Mouse (Mus musculus) left cerebral cortex, adult 2 months (tissue): Measurements from ENCODE around the gene Spata18. TPM values are rescaled to one million over a fixed set of nuclear protein-coding genes. Genes with fewer than 3 reads are reported as not detected.

Experiments used
- DNase-seq, 2 experiments: peaks; one replicate each; pipeline ENCODE4 v3.0.0; 2021 to 2022; ENCODE audit warnings: low spot score in 2 of 2, mixed read lengths in 1 of 2; ENCODE audit errors: extremely low spot score in 1 of 2
- H3K27ac ChIP-seq: fragments of 200-600 bp; 2 replicates; pipeline ENCODE4 v1.8.1; 2022
- H3K4me3 ChIP-seq: fragments of 200-600 bp; 2 replicates; pipeline ENCODE4 v1.8.1; 2022
- CTCF ChIP-seq: fragments of 200-600 bp; IDR thresholded peaks from 2 replicates; pipeline ENCODE4 v1.8.1; 2022; ENCODE audit warnings: antibody characterized with exemption, mild to moderate bottlenecking, moderate library complexity
- intact Hi-C: fragments of 180-260 bp; cut with DNase I; formaldehyde crosslinking; loops from one replicate; pipeline ENCODE4 v1.15.1; 2025
- total RNA-seq, 2 experiments: library from RNA; stranded (reverse); gene quantifications; 2 replicates each; pipeline ENCODE4 v1.2.3; 2021

Gene Spata18
- total RNA-seq, 2 experiments from 2014 or later: not detected

DNA sequence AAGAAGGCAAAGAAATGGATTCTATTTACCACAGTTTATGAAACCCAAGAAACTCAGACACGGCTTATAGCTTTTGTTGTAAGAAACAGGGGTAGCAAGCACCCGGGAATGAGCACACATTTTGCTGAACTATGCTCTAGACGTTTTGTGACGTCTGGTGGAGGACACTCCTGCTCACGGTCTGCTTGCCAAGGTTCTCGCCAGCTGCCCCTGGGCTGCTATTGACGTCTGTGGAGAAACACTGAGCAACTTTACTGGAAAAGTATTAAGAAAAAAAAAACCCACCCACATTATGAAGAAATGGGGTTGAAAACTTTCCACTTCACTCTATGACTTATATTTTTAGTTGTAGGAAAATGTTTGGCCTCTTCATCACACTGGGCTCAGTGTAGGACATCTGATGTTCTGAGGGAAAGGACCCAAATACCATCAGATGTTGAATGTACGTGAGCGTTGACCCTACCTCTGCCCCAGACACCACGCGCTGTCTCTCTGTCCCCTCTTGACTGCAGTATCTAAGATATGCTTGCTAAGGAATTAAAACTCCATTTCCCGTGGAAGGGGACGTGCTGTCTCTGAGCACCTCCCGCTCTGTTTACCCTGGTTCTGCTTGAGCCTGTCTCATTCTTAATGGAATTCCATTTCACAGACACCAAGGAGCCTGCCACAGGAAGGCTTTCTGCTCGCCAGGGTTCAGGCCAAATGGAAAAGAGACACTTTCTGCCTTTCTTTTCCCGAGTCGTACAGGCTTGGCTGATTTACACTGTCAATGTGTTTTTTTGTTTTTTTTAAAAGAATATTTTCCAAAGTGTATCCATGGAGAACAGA, 50.1 kb downstream of the Spata18 start:
- no peak for DNase-seq
- no peak for TF ChIP-seq CTCF
- H3K4me3 ChIP-seq: no peak overlapping the region
- intact Hi-C loops: no loop called here
- H3K27ac ChIP-seq: no peak overlapping the region

DNA sequence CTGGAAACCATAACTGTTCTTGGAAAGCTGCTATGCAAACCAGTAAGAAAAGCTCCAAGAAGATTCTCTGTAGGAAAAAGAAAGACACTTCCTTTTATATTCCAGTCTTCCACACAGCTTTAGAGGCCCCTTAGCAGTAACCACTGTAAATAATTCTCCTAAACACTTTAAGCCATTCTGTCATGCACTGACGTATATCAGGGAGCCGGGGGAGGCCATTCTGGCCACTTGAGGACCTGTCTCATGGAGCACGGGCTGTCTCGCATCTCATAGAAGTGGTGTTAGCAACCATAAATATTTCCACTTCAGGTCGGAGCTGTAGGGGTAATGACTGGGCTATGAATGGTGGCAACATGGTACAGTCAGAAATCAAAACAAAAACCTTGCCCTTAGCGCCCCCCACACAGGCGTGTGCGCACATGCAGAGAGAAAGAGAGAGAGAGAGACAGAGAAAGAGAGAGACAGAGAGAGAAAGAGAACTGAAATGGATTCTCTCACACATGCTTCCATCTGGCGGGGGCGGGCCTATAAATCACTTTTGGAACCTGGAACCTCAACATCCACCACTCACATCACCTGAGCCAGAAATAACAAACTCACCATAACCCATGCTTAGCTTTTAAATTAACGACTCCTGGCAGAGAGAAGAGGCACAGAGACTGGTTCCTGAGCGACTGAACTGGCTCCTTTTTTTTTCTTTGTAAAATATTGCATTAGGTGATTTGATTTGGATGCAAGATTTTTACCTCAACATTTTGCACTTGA, 50.9 kb downstream of the Spata18 start:
- no peak overlapping the region for H3K4me3 ChIP-seq
- DNase-seq: no peak
- intact Hi-C loops: no loop called here
- no peak for TF ChIP-seq CTCF
- no peak overlapping the region for H3K27ac ChIP-seq

DNA sequence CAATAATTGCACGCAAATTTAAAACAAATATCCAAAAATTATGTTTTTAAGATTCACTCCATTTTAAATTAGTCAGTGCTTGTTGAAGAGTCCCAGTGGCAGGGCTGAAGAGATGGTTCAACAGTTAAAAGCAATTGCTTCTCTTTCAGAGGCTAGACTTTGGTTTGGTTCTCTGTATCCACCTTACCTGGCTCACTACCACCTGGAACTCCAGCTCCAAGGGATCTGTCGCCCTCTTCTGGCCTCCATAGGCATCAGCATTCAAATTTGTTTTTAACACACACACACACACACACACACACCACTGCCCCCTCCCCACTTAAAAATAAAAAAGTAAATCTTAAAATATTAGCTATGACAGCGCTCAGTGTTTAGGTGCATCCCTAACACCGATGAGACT, 51.9 kb downstream of the Spata18 start:
- no peak for DNase-seq
- H3K4me3 ChIP-seq: no peak overlapping the region
- TF ChIP-seq CTCF: no peak
- intact Hi-C loops: no loop called here
- no peak overlapping the region for H3K27ac ChIP-seq

DNA sequence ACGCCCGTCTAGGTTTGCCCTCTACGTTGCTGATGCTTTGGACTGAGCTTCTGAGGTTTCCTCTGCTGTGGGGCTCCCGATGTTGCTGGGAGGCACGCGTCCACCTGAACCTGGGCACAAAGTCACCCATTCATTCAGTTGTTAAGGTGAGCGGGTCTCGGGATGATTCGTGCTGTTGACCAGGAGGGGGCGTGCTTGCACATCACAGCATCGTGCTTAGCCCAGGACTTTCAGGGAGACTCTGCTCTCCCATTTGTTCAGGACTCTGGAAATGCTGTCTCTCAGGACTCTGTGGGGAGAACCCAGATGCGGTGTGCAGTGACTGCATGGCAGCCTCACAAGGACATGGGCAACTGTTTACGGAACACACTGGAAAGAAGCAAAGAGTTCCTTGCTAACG, 53.1 kb downstream of the Spata18 start:
- Histone ChIP-seq H3K27ac (no peak overlapping the region), H3K4me3 (no peak overlapping the region)
- DNase-seq: no peak
- intact Hi-C loops: no loop called here
- TF ChIP-seq CTCF: peak; percentile 13; the same call in 1 of the 2 replicates

DNA sequence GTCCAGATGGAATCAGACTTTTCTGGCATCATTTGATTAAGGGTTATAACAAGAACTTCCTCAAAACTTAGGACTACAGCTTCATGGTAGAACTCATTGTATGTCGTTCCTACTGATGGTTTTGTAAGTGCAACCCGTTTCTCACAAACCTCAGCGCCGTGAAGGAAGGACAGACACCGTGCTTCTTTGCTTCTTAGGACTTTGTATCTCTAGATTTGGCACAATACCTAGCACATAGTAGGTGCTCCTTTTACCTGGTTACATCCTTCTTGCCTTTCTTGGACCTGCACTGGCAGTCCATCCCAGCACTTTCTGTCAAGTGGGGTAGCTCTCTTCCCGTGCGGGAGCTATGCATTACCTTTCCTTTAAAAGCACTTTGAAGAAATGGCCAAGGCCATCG, 53.6 kb downstream of the Spata18 start:
- no peak for DNase-seq
- Histone ChIP-seq H3K27ac (no peak overlapping the region), H3K4me3 (no peak overlapping the region)
- TF ChIP-seq CTCF: no peak
- intact Hi-C loops: no loop called here

DNA sequence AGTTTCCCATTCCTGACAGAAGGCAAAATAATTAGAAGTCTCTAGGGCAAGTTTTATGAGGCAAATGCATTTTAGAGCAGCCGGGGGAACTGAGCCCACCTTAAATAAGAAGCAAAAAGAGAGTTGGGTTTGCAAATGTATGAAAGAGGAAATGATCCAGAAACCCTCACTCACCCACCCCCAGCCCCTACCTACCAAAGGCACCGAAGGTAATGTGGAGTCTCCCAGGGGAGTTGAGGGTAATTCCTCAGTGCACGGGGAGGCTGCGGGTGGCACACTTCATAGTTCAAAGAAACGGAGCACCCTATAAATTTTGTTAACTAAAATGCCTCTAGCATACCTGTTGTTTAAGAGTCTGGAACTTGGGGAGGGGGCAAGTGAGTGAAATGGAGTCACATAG, 54.1 kb downstream of the Spata18 start:
- no peak for DNase-seq
- no peak for TF ChIP-seq CTCF
- intact Hi-C loops: no loop called here

DNA sequence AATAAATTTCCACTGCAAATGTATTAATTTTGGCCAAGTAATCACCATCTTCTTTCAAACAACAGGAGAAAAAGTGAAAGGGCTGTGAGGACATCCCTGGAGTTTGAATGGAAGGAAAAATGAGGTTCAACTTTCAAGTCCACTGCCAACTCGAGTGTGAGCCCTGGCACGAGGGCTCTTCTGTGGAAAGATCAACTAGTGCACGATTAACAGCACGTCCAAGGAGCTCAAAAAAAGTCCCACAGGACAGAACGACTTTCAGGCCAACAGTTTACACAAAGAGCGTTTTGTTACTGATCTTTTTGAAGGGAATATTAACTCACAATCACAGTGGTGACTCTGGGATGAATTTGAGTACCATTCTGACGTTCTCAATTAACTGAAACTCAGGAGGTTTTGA, 61.7 kb downstream of the Spata18 start:
- no peak overlapping the region for H3K4me3 ChIP-seq
- intact Hi-C loops: no loop called here
- no peak for TF ChIP-seq CTCF
- DNase-seq: no peak
- no peak overlapping the region for H3K27ac ChIP-seq

More for the DNA sequence above, 54.1 kb downstream of the Spata18 start:
- no peak overlapping the region for H3K4me3 ChIP-seq
- H3K27ac ChIP-seq: no peak overlapping the region

DNA sequence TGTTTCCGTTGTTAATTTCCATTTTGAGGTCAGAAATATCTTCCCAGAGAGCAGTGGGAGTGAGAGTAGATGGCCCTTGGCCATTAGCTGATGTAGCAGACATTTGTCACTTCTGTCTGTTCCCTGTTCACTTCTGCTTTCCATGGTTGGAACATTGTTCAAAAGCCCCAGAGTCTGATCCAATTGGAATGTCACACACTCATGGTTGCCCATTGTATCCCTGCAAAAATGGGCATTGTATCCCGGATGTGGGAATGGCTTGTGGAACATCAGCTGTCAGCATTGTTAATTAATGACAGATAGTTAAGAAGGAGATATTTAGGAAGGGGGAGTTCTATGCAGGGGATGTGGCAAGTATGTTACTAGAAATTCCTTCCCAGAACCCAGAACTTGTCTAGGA, 65.8 kb downstream of the Spata18 start:
- intact Hi-C loops: no loop called here
- DNase-seq: no peak
- H3K4me3 ChIP-seq: no peak overlapping the region
- no peak for TF ChIP-seq CTCF
- no peak overlapping the region for H3K27ac ChIP-seq

DNA sequence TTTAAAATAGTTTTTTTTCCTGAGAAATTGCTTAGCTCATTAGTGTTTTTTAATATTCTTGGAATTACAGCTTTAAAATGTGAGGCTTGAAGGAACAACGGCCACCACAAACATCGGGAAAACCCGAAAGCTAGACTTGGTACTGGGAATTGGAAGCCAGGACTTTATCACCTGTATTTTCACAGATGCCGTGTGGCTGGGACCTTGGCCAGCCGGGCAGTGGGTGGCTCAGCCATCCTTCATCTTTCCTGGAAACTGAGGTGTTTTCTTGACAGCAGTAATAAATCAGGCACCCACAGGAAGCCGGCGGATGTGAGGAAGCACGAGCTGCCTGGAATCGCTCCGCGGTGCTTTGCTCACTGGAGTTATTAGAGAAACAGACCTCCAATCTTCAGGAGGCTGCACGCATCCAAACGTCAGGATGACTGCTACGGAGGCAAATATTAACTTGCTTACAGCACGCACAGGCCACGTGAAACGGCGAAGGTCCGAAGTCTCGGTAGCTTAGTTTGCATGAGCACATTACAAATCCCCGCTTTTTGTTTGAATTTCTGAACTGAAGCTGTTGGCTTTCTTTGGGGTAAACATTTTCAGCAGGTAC, 70.6 kb downstream of the Spata18 start:
- Histone ChIP-seq H3K4me3 (no peak overlapping the region), H3K27ac (no peak overlapping the region)
- TF ChIP-seq CTCF: no peak
- intact Hi-C loops: no loop called here
- DNase-seq: no peak

DNA sequence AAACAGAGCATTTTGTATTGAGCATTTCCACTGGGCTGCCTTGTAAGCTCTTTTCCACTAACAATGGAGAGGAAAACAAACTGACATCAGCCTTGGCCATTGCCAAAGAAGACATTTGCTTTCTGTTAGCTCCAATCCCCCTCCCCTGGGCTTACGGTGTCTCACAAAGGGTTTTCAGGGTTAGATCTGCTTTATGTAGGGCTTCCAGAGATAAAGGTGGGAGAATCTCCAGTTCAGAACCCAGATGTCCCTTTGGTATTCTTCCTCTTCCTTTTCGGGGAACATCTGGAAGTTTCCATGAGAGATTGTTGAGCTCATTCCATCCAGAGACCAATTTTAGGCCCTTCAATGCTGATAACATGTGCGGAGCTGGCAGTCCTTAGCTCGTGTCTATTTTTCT, 74.8 kb downstream of the Spata18 start:
- Histone ChIP-seq H3K27ac (no peak overlapping the region), H3K4me3 (no peak overlapping the region)
- DNase-seq: no peak
- intact Hi-C loops: no loop called here
- TF ChIP-seq CTCF: no peak

DNA sequence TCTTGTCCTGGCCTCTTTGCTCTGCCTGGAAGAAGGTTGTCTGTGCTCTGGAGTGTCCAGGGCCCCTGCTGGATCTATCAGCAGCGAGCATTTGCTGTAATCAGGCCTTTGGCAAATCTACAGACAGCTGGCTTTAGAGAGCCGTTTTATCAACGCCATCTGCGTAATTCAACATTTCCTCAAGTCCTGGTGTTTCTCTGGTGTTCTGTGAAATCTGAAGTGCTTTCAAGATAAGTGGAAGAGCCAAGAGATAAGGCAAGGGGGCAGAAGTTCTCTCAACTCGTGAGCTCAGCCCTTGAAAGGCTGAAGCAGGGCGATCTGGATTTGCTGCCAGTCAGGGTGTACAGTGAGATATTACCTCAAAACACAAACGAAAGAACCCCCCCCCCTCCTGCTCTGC, 77.5 kb downstream of the Spata18 start:
- no peak for DNase-seq
- no peak for TF ChIP-seq CTCF
- intact Hi-C loops: no loop called here
- no peak overlapping the region for H3K27ac ChIP-seq
- H3K4me3 ChIP-seq: no peak overlapping the region

Other genes starting within 250 kb of the Spata18 start
- 1 to 10 TPM; 1.6 to 1.9 TPM for gene Cwh43, start 245.3 kb upstream of the Spata18 start, total RNA-seq
- 100 to 1,000 TPM; 122 to 125 TPM for gene Dcun1d4, start 170.4 kb upstream of the Spata18 start, total RNA-seq
- gene Lrrc66, start 18.9 kb upstream of the Spata18 start, total RNA-seq: not detected
- 10 to 100 TPM; 39.8 to 42.9 TPM for gene Sgcb, start 3.6 kb upstream of the Spata18 start, total RNA-seq